Mouse (Mus musculus): ENCODE measurements around the gene Tfdp2.

Gene Tfdp2

DNA sequence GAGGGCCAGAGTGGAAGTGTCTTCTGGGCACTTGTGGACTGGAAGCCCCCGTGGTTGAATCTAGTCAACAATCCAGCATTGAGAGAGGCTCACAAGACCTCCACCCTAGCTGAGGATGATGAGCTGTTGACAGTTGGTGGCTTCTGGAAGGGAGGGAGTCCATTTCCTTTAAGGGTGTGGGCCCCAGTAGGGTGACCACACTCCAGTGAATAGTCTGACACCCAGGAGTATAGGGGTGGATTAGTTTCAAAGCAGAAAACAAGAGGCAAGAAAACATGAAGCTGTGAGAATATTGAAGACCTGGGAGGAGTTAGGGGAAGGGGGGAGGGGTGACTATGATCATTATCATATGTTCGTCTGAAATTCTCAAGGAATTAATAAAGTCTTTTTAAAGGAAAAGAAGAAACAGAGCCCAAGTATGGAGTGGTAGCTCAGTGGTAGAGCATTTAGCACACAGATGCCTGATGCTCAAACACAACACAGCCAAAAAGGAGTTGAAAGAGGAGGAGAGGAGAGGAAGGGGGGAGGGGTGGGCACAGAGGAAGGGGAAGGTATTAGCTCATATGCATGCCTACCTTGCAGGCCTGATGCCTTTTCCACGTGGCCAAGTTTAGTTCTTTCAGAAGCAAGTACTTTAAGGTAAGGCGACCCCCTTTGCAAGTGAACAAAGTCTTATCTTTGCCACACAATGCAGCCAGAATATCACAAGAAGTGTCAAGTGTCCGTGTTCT lies 173.7 kb downstream of the Tfdp2 start:
- no peak for DNase-seq (ENCODE audit: low read depth, low spot score)

DNA sequence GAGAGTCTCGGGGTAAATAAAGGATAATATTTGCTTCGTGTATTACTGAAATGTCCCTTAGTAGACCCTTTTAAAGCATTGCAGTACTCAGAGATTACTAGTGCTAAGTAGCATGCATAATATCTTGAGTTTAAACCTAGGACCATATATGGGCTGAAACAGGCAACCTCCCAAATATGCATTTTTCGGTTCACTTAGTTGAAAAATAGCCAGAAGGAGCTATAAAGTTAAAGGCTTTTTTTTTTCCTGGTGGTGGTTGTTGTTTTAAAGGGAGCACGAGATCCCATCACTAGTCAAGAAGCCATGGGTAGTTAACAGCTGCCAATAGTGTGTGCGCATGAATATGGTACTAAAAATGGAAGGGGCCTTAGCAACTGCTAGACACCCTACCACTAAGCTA lies 175.0 kb downstream of the Tfdp2 start:
- no peak for DNase-seq (ENCODE audit: low read depth, low spot score)
